Mouse (Mus musculus): ENCODE measurements around the gene Slc17a1. TPM values are rescaled to one million over a fixed set of nuclear protein-coding genes. Genes with fewer than 3 reads are reported as not detected.
A peak's percentile ranks its signal among the peaks of the same experiment; 100 is the strongest.

The Slc17a1 gene
- not detected for total RNA-seq (2021)

DNA sequence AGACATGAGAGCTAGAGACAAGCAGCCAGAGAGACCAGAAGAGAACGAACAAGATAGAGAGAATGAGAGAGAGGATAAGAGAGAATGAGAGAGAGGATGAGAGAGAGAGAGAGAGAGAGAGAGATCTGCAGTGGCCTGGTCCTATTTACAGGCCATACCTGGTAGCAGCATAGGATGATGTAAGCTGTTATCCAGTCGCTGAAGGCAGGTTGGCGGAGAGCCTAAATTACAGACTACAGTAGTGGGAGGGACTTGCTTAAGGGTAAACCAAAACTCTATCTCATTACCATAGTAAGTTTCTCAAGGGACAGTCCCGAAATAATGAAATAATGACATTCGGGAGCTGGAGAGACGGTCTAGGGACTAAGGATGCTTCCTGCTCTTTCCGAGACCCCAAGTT lies at the start of gene Slc17a1:
TSS of gene Slc17a1 (plus strand) at position 346 of the 400 bp plus-strand sequence.
- no peak for DNase-seq
- intact Hi-C loops (cut with DNase I): no loop called here

DNA sequence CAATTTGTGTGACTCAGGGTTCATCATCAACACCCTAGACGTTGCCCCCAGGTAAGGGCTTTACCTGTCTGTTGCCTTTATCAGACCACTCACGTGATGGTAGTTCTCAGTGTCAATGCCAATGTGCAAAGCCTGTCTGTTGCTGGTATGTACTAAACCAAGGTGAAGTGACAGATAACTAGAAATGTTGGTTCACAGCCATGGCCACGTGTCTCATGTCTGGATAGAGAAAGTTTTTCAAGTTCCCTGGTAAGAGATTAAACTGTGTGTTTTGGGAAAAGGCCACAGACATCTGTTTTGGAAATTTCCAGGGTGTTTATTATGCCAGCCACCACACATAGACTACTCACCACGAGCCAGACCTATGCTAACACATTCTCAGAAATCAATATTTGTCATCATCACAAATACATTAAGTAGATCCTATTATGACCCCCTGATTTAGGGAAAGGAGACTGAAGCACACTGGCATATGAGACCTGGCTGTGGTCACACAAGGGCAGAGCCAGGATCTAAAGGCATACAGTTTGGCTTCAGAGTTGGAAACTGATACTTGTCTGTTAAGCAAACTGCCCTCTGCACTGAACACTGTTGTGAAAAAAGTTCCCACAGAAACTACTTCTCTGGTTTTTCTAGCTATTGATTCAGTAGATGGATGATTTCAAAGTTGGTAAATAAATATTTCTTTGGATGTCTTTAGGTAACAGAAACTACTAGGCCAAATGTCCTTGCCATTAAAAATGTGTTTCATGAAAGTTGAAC lies 47.2 kb upstream of the Slc17a1 start:
- intact Hi-C loops (cut with DNase I): loop anchor here (10.0 kb wide), 1 partner anchor 184 kb away; no protein-coding TSS in a partner anchor

DNA sequence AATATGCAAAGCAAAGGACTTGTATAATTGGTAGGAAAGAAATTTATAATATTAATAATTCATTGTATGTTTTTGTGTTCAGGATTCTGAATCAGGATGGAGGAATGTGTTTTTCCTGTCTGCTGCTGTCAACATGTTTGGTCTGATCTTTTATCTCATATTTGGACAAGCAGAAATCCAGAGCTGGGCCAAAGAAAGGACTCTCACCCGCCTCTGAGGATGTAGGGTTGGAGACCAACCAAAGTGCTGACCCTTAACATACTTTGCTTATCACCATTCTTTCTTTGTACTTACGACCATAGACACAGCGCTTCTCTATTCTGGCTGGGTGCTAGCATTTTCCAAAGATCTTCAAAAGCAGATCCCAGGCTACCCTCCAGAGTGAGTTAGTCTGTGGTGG lies 45.3 kb upstream of the Slc17a1 start:
- intact Hi-C loops (cut with DNase I): loop anchor here (10.0 kb wide), 1 partner anchor 183 kb away; no protein-coding TSS in a partner anchor
- no peak for DNase-seq

More for the DNA sequence above, 47.2 kb upstream of the Slc17a1 start:
- DNase-seq: no peak

DNA sequence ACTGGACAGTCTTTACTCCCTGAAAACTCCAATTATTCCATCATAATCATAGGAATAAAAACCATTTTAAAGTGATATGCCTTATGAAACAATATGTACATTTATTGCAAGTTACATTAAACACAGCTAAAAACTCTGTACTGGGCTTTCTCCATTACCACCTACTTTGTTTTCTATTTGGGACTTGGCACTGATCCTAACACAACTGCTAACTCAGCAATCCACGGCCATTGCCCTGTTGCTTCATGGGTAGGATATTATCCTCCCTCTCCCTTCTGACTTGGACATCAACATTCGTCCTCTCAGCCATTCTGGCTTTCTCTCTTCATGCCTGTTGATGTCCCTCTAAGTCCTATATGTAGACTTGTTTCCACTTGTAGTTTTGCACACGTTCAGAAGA lies 40.9 kb upstream of the Slc17a1 start:
- DNase-seq: no peak
- intact Hi-C loops (cut with DNase I): loop anchor here (10.0 kb wide), 1 partner anchor 178 kb away; no protein-coding TSS in a partner anchor

DNA sequence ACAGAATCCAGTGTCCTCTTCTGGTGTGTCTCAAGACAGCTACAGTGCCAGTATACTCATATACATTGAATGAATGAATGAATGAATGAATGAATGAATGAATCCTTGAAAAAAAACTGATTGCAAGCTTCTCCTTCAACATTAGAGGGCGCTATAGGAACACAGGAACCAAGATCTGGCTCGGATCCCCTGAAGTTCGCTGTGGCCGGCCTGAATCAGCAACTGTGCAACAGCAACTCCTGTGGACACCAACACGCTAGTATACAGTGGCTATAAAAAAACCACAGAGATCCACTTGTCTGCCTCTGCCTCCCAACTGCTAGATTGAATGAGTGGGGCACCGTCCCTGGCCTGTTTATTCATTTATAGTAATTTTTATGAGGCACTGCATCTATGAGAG lies 34.5 kb upstream of the Slc17a1 start:
- intact Hi-C loops (cut with DNase I): no loop called here
- DNase-seq: peak; percentile 36

DNA sequence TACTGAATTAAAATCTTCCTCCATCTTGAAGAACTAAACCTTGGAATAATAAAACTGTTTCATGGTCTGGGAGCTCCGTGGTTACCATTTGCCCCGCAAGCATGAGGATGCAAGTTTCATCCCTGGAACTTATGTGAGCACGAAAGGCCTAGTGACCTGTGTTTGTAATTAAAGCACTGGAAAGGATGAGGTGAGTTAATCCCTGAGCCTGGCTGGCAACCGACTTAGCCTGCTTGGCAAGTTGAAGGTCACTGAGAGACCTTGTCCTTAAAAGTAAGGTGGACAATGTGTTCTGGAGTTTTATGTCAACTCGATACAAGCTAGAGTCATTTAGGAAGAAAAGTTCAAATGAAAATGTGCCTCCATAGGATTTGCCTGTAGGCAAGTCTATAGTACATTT lies 32.7 kb upstream of the Slc17a1 start:
- intact Hi-C loops (cut with DNase I): no loop called here
- no peak for DNase-seq

DNA sequence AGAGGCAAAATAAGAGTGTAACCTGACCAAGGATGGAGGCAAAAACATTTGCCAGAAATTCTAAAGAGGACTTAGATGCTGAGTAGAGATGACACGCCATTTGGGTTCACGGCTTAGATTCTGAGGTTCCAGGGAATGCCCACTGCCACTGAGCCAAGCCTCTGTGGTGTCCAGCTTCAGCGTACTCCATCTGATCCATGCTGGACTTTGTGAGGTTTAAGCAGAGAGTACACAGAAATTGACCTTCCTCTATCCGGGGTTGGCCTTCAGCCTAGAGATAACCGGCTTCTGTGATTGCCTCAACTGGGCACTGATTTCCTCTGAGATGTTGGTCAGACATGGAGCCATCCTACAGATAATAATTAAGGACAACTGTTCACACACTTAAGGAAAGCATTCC lies 30.9 kb upstream of the Slc17a1 start:
- intact Hi-C loops (cut with DNase I): no loop called here

DNA sequence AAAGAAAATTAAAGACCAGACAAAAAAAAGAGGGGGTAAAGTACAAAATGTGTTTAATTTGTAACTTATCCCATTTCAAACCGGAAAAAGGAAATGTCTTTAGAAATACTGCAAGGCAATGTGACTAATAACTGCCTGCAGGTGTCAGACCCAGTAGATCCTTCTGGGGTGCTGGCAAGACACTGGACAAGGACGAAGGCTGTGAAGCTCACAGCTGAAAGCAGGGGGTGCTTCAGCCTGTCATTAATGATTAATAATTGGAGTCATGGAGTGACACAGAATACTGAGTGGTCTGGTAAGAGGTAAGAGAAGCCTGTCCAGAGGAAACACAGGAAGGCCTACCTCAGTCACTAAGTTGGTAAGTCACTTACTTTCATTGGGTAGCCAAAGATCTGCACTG lies 28.2 kb upstream of the Slc17a1 start, which contains the start of gene Slc17a3:
TSS of gene Slc17a3 (plus strand) at position 127 of the 400 bp plus-strand sequence.
- intact Hi-C loops (cut with DNase I): no loop called here
- DNase-seq: no peak

More for the DNA sequence above, 30.9 kb upstream of the Slc17a1 start:
- DNase-seq: no peak

DNA sequence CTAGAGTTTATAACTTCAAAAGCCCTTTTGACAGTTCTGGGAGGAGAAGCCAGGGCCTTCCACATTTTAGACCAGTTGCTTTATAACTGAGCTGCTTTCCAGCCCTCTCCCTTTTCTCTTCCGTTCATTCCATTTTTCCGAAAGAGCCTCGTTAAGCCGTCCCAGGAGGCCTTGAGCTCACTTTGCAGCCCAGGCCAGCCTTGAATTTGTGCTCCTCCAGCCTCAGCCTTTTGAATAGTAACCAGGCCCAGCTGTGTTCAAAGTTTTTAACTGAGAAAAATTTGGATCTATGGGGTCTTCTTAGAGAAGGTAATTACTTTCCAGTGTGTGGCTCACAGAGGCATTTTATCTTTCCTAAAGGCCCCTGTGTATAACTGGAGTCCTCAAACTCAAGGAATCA lies 21.7 kb upstream of the Slc17a1 start:
- intact Hi-C loops (cut with DNase I): no loop called here
- DNase-seq: no peak

DNA sequence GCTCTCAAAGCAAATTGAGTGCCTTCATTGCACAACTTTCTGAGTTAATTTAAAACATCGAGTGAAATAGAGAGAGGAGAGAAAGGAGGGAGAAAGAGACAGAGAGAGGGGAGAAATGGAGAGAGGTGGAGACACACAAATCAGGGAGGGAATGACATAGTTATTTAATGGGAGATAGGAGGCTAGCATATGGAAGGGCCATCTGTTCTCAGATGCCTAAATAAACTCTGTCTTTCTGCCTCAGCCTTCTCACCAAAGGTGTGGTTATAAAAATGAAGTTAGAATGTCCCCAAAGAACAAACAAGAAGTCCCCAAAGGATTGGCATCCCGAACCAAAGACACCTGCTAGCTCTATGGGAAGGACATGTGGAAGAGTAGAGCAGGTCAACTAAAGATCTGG lies 18.3 kb upstream of the Slc17a1 start:
- intact Hi-C loops (cut with DNase I): no loop called here
- DNase-seq: no peak

DNA sequence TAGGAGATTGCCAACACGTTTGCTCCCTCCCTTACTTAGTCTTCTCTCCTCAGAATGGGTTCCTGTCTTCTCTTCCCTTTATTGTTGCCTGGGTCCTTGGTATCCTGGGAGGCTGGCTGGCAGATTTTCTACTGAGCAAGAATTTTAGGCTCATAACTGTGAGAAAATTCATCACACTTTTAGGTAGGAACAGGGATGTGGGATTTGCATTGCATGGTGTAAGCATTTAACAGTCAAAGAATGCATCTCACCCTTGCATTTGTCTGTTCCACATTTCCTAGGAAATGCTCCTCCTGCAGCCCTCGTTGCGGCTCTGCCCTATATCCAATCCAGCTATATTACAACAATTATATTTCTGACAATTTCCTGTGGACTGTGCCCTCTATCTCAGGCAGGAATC lies 11.1 kb upstream of the Slc17a1 start:
- DNase-seq: no peak
- intact Hi-C loops (cut with DNase I): no loop called here

DNA sequence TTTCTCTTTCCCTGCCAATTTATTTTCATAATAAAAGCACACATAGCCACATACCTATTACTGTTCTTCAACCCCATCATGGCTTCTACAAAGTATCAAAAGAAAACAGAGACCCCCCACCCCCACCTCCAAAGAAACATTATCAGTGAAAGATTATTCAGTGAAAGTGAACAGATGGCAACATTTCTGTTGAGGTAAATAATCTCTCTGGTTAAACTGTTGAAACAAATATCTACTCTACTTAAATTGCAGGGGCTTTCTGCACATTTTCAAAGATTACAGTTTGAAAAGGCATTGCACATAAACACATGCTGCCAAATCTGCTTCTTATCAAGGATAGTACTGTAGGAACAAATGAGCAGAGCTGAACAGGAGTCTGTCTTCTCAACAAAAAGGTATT lies 5.7 kb upstream of the Slc17a1 start:
- no peak for DNase-seq
- intact Hi-C loops (cut with DNase I): no loop called here

DNA sequence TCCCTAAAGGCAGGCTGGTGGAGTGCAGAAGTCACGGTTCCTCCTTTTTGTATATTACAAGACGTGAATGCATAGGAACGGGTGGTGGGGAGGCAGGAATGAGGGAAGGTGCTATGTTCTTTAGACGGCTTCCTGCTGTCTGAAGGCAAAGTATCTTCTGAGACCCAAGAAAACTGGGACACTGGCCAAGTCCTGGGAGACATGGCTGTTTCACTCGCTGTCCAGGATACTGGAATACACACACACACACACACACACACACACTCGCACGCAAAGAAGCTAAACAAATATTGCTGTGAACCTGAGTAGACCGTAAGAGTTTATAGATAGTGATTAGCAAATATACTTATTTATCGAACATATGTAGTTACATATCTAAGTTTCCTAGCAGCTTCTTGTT lies 2.8 kb upstream of the Slc17a1 start:
- no peak for DNase-seq
- intact Hi-C loops (cut with DNase I): no loop called here

DNA sequence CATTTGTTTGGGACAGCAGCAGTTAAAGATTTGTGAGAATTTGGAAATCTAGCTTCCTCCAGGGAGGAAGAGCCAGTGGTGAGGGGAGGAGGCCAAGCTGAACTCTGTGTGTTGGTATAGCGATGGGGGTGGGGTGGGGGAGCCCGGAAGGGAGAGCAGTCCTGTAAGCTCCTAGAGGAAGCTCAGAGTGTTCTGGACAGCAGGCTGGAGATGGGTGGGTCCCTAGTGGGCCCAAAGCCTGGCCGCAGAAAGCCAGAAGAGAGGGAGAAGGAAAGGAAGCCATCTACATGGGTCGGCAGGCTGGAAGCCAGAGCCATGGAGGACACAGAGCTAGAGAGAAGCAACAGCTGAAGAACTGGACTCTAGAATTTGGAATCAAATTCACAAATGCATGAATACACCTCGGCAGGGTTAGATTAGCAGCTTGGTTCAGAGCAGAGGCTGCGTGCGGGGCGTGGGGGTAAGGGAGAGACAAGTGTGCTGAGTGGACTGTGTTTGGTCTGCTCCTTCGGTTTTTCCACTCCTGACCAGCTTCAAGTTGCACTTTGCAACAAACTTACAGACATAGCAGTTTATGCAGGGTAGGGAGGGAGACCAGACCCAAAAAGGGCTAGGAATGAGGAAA lies 1.4 kb upstream of the Slc17a1 start:
- DNase-seq: no peak
- intact Hi-C loops (cut with DNase I): no loop called here

DNA sequence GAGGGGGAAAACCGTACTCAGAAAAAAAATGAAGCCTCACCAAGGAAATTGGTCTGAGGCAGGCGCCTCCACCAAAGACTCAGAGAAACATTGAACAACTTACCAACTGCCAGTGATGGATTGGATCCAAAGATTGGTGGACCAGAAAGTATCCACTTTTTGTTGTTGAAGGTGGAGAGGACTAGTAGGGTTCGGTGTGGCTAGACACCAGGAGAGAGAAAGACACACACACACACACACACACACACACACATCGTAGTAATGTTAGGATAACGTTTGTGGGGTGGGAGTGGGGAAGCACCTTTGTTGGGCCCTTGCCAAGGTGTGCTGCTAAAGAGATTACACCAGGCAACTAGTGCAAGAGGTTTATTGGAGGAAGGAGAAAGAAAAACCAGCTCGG lies 550 bp upstream of the Slc17a1 start:
- intact Hi-C loops (cut with DNase I): no loop called here
- no peak for DNase-seq

DNA sequence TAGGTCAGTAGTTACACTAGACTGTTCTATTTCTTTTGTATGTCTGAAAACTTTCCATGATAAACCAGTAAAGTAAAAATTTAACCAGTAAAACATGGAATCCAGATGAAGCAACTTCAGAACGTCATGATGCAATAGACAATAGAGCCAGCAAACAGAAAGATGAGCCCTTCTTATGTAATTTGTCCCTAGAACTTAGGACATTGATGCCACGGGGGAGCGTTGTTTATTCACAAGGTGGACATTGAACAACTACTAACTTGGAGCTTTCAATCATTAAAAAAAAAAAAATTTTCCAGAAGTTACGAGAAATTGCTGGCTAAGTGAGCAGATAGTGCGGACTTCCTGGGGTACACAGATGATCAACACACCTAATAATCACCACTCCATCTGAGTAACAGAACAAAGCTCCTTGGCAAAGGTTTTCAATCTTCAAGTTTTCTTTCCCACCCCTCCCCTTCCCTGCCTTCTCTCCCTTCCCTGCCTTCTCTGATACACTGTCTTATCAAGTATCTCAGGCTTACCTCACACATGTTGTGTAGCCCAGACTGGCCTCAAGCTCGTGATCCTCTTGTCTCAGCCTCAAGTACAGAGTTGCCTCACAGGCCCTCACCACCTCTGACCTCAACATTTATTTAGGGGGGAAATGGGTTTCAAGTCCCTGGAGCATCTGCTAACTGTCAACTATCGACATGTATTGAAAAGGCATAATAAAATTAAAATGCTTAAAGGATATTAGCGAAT lies 1.4 kb downstream of the Slc17a1 start:
- intact Hi-C loops (cut with DNase I): no loop called here
- DNase-seq: no peak

DNA sequence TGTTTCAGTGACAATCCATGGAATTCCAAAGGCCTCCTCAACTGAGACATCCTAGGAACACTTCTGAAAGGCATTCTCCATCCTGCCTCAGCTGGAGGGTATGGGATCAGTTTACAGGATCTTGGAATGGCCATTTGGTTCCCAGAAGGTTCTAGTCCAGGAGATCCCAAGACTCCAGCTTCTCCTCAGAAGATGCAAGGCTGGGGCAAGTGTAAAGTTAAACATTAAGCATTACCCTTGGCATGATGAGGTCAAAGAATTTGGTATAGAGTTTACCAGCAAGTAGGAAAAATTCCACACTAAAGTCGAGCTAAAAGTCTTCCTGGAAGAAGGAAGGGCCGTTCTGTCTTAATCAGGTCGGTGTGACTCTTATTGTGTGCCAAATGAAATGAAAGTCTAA lies 2.4 kb downstream of the Slc17a1 start:
- no peak for DNase-seq
- intact Hi-C loops (cut with DNase I): no loop called here

DNA sequence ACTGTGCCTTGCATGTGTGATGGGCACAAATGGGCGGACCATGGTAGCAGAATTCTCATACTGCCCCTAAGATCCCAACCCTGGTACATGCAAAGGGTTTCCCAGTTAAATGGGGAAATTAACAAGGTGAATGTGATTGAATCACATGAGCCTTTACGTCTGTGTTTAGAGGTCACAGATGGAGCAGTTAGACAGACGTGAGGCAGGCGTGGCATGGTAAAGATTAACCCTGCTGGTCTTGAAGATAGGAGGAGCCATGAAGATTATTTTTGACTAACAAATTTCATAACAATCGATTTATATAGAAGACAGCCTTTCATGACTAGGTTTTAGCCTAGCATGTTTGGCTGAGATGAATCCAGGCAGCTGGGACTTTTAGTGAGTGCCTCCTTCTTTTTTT lies 5.6 kb downstream of the Slc17a1 start:
- intact Hi-C loops (cut with DNase I): no loop called here
- DNase-seq: no peak

DNA sequence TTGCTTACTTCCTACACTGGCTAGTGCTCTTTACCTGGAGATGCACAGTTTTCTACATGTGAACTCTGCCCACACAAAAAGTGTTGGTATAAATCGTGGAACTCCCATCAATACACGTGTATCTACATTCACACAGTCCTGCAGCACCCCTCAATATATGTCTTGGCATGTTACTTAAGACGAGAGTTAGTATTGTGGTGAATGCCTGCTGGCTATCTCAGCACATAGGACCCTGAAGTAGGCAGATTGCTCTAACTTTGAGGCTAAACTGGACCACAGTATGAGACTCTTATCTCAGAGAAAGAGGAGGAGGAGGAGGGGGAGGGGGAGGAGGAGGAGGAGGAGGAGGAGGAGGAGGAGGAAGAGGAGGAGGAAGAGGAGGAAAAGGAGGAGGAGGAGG lies 11.6 kb downstream of the Slc17a1 start:
- no peak for DNase-seq
- intact Hi-C loops (cut with DNase I): no loop called here

DNA sequence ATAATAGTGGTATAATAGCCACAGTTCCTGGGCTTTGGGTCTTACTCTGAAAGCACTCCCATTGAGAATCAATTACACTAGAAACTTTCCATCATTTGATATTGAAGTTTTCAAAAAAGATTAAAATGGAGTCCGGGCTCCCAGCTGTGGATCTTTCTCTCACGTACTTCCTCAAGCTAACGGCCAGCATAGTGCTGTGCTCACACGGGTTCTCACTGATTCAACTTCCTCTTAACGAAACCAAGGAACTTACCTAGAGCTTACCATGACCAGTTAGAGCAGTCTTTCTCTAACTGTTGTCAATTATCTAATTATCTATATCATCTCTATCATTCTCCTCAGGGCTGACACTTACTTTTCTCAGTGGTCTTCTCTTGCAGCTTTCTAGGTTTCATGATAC lies 12.1 kb downstream of the Slc17a1 start:
- DNase-seq: no peak
- intact Hi-C loops (cut with DNase I): no loop called here

DNA sequence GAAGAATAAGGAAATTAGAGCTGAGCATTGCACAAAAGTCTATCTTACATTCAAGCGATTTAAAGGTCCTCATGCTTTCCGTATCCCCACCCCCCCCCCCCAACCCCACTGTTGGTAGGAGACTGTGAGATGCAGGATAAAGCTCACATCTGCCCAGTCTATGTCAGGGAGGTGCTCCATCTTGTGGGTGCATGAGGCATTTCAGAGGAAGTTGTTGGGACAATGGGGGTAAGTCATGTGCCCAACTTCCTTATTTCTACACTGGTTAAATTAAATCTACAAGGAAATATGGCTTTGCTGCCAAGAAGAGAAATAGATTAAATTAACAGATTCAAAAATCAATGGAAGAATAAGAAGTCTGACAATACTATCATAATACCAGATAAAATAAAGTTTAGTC lies 18.0 kb downstream of the Slc17a1 start:
- intact Hi-C loops (cut with DNase I): no loop called here
- no peak for DNase-seq
